Mouse (Mus musculus): Measurements from ENCODE around the gene Uvrag. TPM values are rescaled to one million over a fixed set of nuclear protein-coding genes. Genes with fewer than 3 reads are reported as not detected.
A peak's percentile ranks its signal among the peaks of the same experiment; 100 is the strongest.

Gene Uvrag
- polyA plus RNA-seq, 1 experiment from 2014 or later = 25.1 TPM

GRCm38 (mm10) chr7:98958172-98958571, 182.8 kb downstream of the Uvrag start:
- Histone ChIP-seq H3K27me3 (ENCODE audit: insufficient read depth, low read length) (no peaks in the 10 kb centered on the region), H3K9ac (no peak overlapping the region), H3K27ac (ENCODE audit: low read depth) (no peak overlapping the region), H3K4me3 (ENCODE audit: low read depth, low read length) (no peak overlapping the region), H3K9me3 (ENCODE audit: low read depth, low read length) (no peaks in the 10 kb centered on the region), H3K4me1 (ENCODE audit: insufficient read depth) (peaks cover 11% of the 10 kb centered on the region; the same call in 1 of the 2 replicates), H3K4me2 (no peak overlapping the region), H3K36me3 (ENCODE audit: insufficient read depth) (no peaks in the 10 kb centered on the region)
- 21% methylated on average over 11 of the region's 11 CpGs for WGBS
- no peak for DNase-seq
- TF ChIP-seq CTCF (IDR thresholded peaks at IDR 0.05; ENCODE audit: low read depth) = no peak
- no peak for ATAC-seq (ENCODE audit: insufficient read depth)

- DNase-seq = no peak
- Histone ChIP-seq H3K4me1 (ENCODE audit: insufficient read depth) (peaks cover 11% of the 10 kb centered on the region; the same call in 1 of the 2 replicates), H3K27me3 (ENCODE audit: insufficient read depth, low read length) (no peaks in the 10 kb centered on the region), H3K9me3 (ENCODE audit: low read depth, low read length) (no peaks in the 10 kb centered on the region), H3K4me3 (ENCODE audit: low read depth, low read length) (no peak overlapping the region), H3K27ac (ENCODE audit: low read depth) (no peak overlapping the region), H3K36me3 (ENCODE audit: insufficient read depth) (no peaks in the 10 kb centered on the region), H3K4me2 (no peak overlapping the region), H3K9ac (no peak overlapping the region)
- no peak for ATAC-seq (ENCODE audit: insufficient read depth)
- TF ChIP-seq CTCF (IDR thresholded peaks at IDR 0.05; ENCODE audit: low read depth) = no peak
- WGBS = 66% methylated on average over 8 of the region's 8 CpGs
Measured at GRCm38 (mm10) chr7:98957111-98957741, 183.7 kb downstream of the Uvrag start.

GRCm38 (mm10) chr7:98956609-98957008, 184.3 kb downstream of the Uvrag start:
- Histone ChIP-seq H3K4me1 (ENCODE audit: insufficient read depth) (peaks cover 11% of the 10 kb centered on the region; the same call in 1 of the 2 replicates), H3K9me3 (ENCODE audit: low read depth, low read length) (no peaks in the 10 kb centered on the region), H3K27ac (ENCODE audit: low read depth) (no peak overlapping the region), H3K4me2 (no peak overlapping the region), H3K9ac (no peak overlapping the region), H3K36me3 (ENCODE audit: insufficient read depth) (no peaks in the 10 kb centered on the region), H3K4me3 (ENCODE audit: low read depth, low read length) (no peak overlapping the region), H3K27me3 (ENCODE audit: insufficient read depth, low read length) (no peaks in the 10 kb centered on the region)
- DNase-seq (peak; percentile 31), ATAC-seq (ENCODE audit: insufficient read depth) (no peak)
- 33% methylated on average over 1 of the region's 1 CpGs for WGBS
- no peak for TF ChIP-seq CTCF (IDR thresholded peaks at IDR 0.05; ENCODE audit: low read depth)

- no peak for DNase-seq
- no peak overlapping the region for H3K27ac ChIP-seq (ENCODE audit: low read depth)
- no peaks in the 10 kb centered on the region for H3K9me3 ChIP-seq (ENCODE audit: low read depth, low read length)
- peaks cover 8% of the 10 kb centered on the region; the same call in 1 of the 2 replicates for H3K4me1 ChIP-seq (ENCODE audit: insufficient read depth)
- no peaks in the 10 kb centered on the region for H3K27me3 ChIP-seq (ENCODE audit: insufficient read depth, low read length)
- H3K36me3 ChIP-seq (ENCODE audit: insufficient read depth) = no peaks in the 10 kb centered on the region
- no peak overlapping the region for H3K9ac ChIP-seq
- 73% methylated on average over 3 of the region's 3 CpGs for WGBS
- H3K4me3 ChIP-seq (ENCODE audit: low read depth, low read length) = no peak overlapping the region
- no peak for ATAC-seq (ENCODE audit: insufficient read depth)
- H3K4me2 ChIP-seq = no peak overlapping the region
- no peak for TF ChIP-seq CTCF (IDR thresholded peaks at IDR 0.05; ENCODE audit: low read depth)
Measured at GRCm38 (mm10) chr7:98953649-98954048, 187.3 kb downstream of the Uvrag start.

- Histone ChIP-seq H3K4me1 (ENCODE audit: insufficient read depth) (peaks cover 3% of the 10 kb centered on the region), H3K27me3 (ENCODE audit: insufficient read depth, low read length) (no peaks in the 10 kb centered on the region), H3K4me2 (no peak overlapping the region), H3K27ac (ENCODE audit: low read depth) (no peak overlapping the region), H3K36me3 (ENCODE audit: insufficient read depth) (no peaks in the 10 kb centered on the region), H3K9ac (no peak overlapping the region), H3K9me3 (ENCODE audit: low read depth, low read length) (no peaks in the 10 kb centered on the region), H3K4me3 (ENCODE audit: low read depth, low read length) (no peak overlapping the region)
- 45% methylated on average over 3 of the region's 3 CpGs for WGBS
- no peak for ATAC-seq (ENCODE audit: insufficient read depth)
- TF ChIP-seq CTCF (IDR thresholded peaks at IDR 0.05; ENCODE audit: low read depth) = no peak
- no peak for DNase-seq
Measured at GRCm38 (mm10) chr7:98944986-98945385, 196.0 kb downstream of the Uvrag start.

- no peak for DNase-seq
Measured at GRCm38 (mm10) chr7:98943687-98944086, 197.3 kb downstream of the Uvrag start.

GRCm38 (mm10) chr7:98942746-98943145, 198.2 kb downstream of the Uvrag start:
- no peak for TF ChIP-seq CTCF (IDR thresholded peaks at IDR 0.05; ENCODE audit: low read depth)
- ATAC-seq (ENCODE audit: insufficient read depth) = no peak
- H3K4me3 ChIP-seq (ENCODE audit: low read depth, low read length) = no peak overlapping the region

More at GRCm38 (mm10) chr7:98943687-98944086, 197.3 kb downstream of the Uvrag start:
- Histone ChIP-seq H3K36me3 (ENCODE audit: insufficient read depth) (no peaks in the 10 kb centered on the region), H3K4me1 (ENCODE audit: insufficient read depth) (peaks cover 3% of the 10 kb centered on the region), H3K27ac (ENCODE audit: low read depth) (no peak overlapping the region), H3K27me3 (ENCODE audit: insufficient read depth, low read length) (no peaks in the 10 kb centered on the region), H3K4me2 (no peak overlapping the region), H3K9ac (no peak overlapping the region), H3K4me3 (ENCODE audit: low read depth, low read length) (no peak overlapping the region), H3K9me3 (ENCODE audit: low read depth, low read length) (no peaks in the 10 kb centered on the region)
- no peak for TF ChIP-seq CTCF (IDR thresholded peaks at IDR 0.05; ENCODE audit: low read depth)
- WGBS = 85% methylated on average over 5 of the region's 5 CpGs
- no peak for ATAC-seq (ENCODE audit: insufficient read depth)

More at GRCm38 (mm10) chr7:98942746-98943145, 198.2 kb downstream of the Uvrag start:
- H3K9ac ChIP-seq = no peak overlapping the region
- no peak overlapping the region for H3K27ac ChIP-seq (ENCODE audit: low read depth)
- H3K4me1 ChIP-seq (ENCODE audit: insufficient read depth) = peaks cover 13% of the 10 kb centered on the region
- no peaks in the 10 kb centered on the region for H3K9me3 ChIP-seq (ENCODE audit: low read depth, low read length)
- H3K27me3 ChIP-seq (ENCODE audit: insufficient read depth, low read length) = no peaks in the 10 kb centered on the region
- H3K4me2 ChIP-seq = no peak overlapping the region
- DNase-seq = no peak
- H3K36me3 ChIP-seq (ENCODE audit: insufficient read depth) = no peaks in the 10 kb centered on the region
- 68% methylated on average over 6 of the region's 6 CpGs for WGBS
